Mouse (Mus musculus): ENCODE data around the gene Vmn2r105. TPM values are rescaled to one million over a fixed set of nuclear protein-coding genes. Genes with fewer than 3 reads are reported as not detected.

Vmn2r105 gene
- polyA plus RNA-seq (2012; rRNA removed) = not detected in 2 replicates

DNA sequence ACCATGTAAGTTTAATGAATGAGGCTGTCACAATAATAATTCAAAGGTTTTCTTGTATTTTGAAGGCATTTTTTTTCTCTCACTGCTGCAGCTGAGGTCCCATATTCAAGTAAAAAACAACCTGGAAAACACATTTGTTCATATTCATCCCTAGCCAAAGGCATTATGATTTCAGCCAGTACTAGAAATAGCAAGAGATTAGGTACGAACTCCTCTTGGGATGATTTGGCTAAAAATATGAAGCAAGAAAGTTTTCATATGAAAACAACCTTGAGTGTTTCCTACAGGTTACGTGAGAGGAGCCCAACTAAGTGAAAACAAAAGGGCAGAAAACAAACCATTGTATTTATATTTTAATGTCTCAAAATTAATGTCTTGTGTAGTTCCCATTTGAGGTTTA lies at the start of gene Vmn2r105:
Gene Vmn2r105, minus strand, starts transcription at position 101 of the 400 bp plus-strand sequence.

DNA sequence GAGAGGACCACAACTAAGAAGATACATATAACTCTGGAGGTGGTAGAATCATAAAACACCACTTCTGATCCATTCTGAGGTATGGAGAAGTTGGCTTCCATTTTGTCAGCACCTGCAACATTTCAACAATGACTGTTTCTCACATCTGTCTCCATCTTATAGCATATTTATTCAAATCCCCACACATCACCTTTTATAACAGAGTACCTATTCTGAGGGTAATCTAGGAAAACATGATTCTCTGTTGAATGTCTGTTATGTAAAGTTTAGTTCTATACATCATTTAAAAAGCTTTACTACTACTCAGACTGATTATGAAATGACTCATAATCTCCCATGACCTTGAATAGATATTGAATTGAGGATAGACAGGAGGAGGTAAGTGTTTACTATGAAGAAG lies 51.9 kb downstream of the Vmn2r105 start, which contains the start of gene Fpr-rs6:
Gene Fpr-rs6, minus strand, starts transcription at position 101 of the 400 bp plus-strand sequence.

Other genes with a start within 250 kb of the Vmn2r105 start
- gene Vmn2r104, start 186.7 kb downstream of the Vmn2r105 start, polyA plus RNA-seq (2012; rRNA removed) = not detected in 2 replicates
- not detected in 2 replicates for gene Fpr-rs7, start 120.8 kb downstream of the Vmn2r105 start, polyA plus RNA-seq (2012; rRNA removed)
- gene Fpr-rs6, start 52.0 kb downstream of the Vmn2r105 start, polyA plus RNA-seq (2012; rRNA removed) = not detected in 2 replicates
- gene Vmn2r106, start 50.5 kb upstream of the Vmn2r105 start, polyA plus RNA-seq (2012; rRNA removed) = not detected in 2 replicates
- not detected in 2 replicates for gene Vmn2r107, start 110.2 kb upstream of the Vmn2r105 start, polyA plus RNA-seq (2012; rRNA removed)
- gene Vmn1r224, start 179.1 kb upstream of the Vmn2r105 start, polyA plus RNA-seq (2012; rRNA removed) = not detected in 2 replicates
- gene Vmn2r108, start 246.3 kb upstream of the Vmn2r105 start, polyA plus RNA-seq (2012; rRNA removed) = not detected in 2 replicates

Measured in ovary, adult 2 months (tissue).